Mouse (Mus musculus) adrenal gland, postnatal 4 days (tissue): Measurements from ENCODE around the gene Lpin2. TPM values are rescaled to one million over a fixed set of nuclear protein-coding genes. Genes with fewer than 3 reads are reported as not detected.

Source experiments
- DNase-seq, 2 experiments: peaks; one replicate each; pipeline ENCODE4 v3.0.0; 2021 to 2022; ENCODE audit warnings: low spot score in 2 of 2, mixed read lengths in 2 of 2
- total RNA-seq, 2 experiments: library from RNA; stranded (reverse); gene quantifications; 2 replicates each; pipeline ENCODE4 v1.2.3; 2021

Gene Lpin2
- total RNA-seq, 2 experiments from 2014 or later = 55.2 to 63.6 TPM

DNA sequence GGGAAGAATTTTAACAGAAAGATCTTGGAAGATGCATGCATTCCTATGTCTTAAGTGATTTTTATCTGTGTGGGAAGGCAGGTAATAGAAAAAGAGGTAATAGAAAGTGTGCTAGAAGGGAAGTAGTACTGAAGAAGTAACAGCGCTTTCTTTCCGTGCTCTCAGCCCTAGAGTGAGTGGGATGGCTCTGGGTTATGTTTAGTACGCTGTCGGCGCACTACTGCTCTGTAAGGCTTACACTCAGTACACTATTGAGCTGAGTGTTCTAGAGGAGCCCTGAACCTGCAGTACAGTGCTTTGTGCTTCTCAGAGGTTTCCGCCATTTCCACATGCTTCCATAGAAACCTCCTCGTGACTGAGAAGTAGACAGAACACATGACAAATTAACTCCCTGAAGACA lies 46.3 kb downstream of the Lpin2 start:
- no peak for DNase-seq

DNA sequence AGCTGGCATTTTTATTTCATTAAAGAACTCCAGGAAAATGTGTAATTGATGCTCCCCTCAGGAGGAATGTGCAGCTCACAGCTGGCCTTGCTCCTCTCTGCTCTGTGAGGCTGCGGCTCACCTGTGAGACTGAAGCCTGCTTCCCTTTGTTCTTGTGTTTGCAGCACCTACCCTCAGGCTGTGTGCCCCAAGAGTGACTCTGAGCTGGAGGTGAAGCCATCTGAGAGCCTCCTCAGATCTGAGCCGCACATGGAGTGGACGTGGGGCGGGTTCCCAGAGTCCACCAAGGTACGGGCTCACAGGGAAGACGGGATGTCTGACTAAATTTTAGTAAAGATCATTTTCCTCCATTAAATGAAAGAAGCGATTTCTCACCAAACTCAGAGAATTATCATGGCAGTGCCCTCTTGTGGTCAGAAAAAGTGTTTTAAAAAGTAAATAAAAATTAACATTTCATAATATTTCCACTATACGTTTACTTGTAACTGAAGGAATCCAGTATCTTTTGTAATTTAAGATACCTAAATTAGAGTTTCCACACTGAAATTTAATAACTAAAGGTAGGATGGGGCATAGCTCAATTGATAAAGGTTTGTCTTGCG lies 47.8 kb downstream of the Lpin2 start:
- DNase-seq = no peak

DNA sequence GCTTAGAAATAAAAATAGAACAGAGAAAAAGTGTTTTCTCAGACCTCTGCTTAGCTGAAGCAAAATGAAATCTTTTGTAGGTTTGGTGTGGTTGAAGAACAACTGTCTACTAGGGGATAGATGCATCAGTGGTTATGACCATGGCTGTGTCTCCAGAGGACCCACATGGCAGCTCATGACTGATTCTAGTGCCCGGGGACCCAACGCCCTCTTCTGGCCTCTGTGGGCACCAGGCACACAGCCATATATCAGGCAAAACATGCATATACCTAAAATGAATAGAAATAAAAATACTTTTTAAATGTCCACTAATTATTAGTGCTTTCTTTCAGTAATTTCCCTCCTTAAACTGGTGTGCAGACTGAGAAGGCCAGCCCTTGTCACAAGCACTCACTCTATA lies 49.6 kb downstream of the Lpin2 start:
- DNase-seq = no peak

DNA sequence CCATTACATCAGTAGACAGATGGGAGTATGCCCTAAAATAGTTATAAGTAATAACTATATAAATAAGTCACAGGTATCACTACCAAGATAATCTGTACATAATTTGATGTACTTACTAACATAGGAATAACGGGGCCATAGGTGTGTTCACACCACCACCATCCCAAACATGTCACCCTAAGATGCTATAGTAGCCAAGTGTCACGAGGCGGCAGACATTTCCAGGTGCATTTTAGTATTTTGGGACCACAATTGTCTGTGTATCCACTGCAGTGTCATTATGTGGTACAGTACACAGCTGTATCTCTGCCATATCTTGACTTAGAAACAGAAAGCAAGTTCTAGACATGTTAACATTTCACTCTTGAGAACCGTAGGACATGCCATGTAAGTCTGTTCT lies 50.9 kb downstream of the Lpin2 start:
- no peak for DNase-seq

DNA sequence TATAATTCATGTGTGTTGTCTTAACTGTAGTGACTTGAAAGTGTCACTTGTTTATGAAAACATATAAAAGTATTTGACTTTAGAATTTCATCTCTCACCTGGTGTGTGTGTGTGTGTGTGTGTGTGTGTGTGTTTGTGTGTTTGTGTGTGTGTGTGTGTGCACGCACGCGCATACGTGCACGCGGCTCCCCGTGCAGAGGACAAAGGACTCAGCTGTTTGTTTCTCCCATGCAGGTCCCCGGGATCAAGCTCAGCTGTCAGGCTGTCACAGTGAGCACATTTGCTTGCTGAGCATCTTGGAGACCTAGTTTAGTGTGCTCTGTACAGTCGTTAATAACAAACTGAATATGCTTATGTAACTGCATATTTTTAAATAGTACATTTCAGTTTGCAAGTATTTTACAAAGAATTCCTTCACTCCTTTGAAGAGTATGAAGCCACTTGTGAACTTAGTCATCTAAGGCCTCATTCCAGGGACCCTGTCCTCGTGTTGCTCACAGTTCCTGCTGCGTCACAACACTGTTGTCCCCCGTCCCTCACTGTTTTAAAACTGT lies 51.8 kb downstream of the Lpin2 start:
- no peak for DNase-seq

DNA sequence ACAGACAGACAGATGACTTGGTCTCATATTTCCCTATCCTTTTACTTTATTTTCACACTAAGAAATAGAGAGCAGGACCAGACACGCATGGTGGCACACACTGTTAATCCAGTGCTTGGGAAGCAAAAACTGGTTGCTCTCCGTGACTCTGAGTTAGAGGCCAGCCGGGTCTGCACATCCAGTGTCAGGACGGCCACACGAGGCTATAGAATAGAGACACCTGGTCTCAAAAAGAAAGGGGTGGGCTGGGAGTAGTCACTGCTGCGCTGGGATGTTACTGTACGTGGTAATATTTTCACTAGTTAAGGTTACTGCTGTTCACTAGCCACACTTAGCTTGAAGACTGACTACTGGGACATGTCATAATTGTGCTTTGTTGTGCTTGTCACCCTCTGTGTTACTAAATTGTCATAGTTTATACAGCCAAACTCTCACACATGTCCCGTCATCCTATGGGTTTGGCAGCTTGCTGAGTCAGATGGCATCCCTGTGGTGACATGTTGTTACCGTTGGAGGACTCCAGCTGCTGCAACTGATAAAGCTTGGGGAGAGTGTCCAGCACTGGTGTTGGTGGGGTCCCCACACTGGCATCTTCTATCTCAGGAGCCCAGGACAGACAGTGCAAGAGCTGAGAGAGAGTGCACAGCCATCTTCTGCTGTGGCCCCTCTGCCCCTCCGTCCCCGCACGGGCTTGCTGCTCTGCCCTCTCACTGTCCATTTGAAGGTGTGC lies 53.0 kb downstream of the Lpin2 start:
- DNase-seq = no peak

DNA sequence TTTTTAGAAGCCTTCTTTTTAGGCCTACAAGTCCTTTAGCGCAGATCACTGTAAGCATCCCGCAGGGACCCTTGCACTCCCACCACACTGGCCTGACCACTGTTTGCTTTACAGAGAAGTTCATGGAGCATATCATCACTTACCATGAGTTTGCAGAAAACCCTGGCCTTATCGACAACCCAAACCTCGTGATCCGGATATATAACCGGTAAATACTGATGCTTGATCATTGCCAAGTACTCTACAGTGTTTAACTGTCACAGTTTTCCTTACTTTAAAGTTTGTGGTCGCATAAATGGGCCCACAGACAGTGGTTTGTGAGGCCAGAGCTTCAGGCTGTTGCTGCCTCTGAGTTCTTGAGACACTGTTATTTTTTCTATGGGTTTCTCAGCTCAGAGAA lies 56.1 kb downstream of the Lpin2 start:
- no peak for DNase-seq

DNA sequence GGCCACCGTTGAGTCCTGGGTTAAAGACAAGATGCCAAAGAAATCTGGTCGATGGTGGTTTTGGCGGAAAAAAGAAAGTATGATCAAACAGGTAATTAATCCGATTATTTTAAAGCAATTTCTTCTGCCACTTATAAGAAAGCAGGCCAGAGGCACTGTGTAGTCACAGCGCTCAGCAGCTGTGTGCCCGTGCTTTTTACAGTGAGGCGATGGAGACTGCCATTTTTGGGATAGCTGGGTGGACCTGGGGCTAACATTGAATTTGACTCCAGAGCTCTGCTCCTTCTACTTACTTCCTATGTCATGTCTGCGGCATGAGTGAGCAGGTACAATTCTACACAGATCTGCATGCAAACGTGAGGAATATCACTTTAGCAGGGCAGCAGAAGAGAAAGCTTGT lies 58.5 kb downstream of the Lpin2 start:
- no peak for DNase-seq

DNA sequence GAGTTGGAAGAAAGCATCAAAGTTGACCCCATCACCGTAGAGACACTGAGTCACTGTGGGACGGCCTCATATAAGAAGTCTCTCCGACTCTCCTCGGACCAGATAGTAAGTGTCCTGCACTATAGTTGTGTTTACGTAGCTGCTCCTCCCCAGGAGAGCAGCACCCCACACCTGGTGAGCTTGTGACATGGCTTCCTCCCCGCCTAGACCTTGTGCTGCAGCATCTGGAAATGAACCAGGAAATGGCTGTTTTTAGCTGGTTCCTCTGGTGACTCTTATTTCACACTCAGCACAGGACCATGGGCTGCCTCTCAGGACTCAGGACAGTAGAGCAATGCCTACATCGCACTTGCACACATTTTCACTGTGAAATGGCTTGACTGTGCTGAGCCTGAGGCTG lies 60.3 kb downstream of the Lpin2 start:
- no peak for DNase-seq

DNA sequence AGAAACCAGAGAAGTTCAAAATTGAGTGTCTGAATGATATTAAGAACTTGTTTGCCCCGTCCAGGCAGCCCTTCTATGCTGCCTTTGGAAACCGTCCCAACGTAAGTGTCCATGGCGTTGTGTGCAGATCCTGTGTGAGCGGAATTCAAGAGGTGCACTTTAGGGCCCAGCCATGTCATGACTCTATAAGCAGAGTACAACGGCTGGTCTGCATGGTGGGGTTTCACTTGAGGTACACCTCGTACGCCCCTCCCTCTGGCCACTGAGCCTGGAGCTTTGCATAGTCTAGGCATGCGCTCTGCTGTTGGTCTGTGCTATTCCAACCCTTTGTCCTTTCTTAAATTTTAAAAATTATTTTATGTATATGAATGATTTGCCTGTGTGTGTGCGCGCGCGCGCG lies 62.8 kb downstream of the Lpin2 start:
- DNase-seq = no peak

DNA sequence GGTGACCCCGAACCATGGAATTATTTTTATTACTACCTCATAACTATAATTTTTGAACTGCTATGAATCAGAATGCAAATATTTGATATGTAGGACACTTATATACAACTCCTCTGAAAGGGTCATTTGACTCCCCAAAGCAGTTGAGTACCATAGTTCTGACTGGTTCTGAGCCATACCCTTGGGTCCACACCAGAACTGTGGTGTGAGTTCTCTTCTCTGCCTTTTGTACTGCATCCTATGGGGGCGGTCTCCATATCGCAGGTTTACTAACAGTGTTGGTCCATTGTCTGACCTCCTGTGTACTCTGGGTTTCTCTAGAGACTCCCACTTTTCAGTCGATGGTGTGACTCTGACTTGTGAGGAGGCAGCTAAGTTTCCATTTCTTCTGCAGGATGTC lies 63.7 kb downstream of the Lpin2 start:
- no peak for DNase-seq

DNA sequence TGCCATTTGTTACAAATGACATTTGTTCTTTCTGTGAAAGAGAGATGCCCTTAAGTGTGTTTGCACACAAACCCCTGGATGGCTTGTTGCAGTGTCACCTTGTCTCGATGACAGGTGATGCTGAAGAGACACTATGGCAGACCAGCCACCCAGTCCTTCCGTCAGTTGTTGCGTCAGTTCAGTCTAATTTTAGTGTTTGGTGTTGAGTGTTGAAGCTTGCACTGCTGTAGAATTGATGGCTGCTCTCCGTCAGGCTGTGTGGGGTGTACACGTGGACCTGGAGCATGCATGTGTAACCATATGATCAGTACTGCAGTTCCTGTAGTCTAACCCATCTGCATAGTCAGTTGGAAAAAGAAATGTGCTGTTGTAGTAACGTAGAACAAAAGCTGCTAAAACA lies 66.6 kb downstream of the Lpin2 start:
- DNase-seq = no peak

DNA sequence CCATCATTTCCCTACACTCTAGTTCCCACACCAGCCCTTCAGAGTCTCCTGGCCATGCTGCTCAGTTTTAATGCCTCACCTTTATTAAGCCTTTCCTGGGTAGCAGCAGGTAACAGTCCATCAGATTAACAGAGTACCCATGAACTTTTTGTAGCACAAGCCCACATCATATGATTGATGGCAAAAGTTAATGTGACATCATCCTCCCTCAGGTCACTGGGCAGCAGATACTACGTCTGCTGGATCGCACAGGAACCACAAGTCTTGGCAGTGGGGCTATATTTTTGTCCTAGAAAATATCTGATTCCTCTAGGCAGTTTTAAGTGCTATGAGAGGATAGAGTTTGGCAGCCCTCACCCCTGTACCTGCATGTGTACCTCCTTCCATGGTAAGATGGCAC lies 67.7 kb downstream of the Lpin2 start:
- no peak for DNase-seq

DNA sequence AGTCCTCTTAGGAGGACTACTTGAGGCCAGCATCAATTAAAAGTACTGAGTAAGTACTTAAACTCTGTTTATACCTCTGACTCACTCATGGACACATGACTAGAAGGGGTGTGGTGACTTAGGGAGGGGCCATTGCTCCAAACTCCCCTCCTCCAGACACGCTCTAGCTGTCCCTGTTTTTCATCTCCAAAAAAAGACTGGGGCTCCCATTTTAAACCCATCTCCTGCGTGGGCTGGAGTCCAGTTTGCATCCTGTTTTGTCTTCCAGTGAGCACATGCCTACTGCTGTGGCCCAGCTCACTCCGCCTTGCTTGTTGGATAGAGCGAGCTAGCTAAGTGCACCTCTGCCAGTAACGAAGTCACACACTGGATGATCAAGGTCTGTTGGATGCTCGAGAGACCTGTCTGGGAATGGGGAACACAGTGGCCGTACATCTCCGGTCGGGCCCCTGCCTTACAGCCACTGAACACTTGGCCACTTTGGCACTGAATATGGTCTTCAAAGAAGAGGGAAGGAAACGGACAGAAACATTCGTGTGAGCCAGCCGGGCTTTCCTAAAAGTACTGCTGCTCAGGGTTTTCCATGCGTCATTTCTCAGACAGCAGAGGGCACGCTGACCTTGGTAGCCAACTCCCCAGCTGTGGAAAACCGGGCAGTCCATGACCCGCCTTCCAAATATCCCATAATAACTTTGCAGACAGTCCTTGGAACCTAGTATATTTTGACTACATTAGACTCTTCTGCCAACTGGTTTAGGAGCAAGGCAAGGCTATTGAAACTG lies 68.7 kb downstream of the Lpin2 start:
- no peak for DNase-seq

DNA sequence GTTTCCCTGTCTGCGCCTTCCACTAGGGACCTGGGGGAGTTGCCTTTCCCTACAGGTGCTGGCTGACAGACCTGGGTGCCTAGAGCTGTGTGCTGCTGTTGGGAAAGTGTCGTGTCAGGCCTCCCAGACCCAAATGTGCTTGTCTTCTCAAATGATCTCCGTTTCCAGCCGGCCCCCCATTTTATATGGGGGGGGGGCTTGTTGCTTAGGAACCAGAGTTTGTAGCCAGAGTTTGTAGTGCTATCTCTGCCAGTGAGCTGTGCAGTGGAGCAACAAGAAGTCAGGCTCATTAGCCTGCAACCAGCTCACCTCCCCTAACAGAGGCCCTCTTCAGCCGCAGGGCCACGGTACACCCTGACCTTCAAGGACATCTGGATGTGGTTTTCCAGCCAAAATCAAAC lies 69.2 kb downstream of the Lpin2 start:
- DNase-seq = no peak

DNA sequence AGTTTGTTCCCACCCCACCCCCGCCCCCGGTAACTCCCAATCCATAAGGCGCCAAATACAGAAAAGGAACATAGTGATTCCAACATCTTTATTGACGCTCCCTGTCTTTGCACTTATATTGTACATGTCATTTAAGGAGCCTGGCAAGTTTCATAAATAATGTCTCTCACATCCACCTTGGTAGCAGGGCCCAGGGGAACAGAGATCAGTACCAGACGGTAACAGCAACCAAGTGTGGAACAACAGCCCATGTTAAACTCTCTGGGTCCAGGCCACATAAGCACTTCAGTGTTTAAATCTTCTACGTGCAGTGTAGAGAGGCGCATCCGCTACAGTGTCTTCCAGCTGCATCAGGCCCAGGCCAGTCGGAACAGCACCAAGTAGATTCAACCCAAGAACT lies 69.7 kb downstream of the Lpin2 start:
- DNase-seq = no peak

DNA sequence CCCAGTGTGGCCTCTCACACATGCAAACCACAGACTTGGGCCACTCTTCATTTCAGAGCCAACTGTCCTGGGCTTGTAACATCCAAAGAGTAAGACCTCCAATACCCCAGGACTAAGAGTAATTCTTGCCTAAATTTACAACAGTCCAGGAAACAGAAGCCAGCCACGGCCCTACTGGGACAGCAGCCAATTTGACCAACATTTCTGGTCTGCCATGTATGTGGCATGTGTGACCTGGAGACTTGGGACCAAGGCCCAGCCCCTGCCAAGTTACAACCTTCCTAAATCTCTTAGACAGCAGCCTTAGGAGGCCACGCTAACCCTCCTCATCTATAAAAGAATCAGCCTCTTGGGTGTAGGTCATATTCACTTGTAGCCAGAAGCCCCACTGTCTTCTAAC lies 71.0 kb downstream of the Lpin2 start:
- DNase-seq = no peak

DNA sequence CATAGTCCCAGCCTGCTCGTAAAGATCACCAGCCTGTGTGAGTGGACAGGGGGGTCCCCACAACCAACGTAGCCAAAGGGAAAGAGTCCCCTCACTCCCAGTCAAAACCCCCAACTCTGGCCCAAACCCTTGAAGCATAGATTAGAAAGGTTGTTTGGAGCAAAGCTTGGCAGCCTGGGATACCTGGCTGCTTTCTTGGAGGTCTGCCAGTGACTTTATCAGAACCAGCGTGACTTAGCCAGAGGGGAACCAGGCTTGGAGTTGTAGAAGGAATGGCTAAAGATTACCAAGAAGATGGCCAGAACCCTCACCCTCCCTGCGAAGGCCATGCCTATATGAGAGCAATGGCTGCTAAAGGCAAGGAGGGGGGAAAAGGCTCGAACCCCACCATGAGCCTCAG lies 71.7 kb downstream of the Lpin2 start:
- DNase-seq = no peak

DNA sequence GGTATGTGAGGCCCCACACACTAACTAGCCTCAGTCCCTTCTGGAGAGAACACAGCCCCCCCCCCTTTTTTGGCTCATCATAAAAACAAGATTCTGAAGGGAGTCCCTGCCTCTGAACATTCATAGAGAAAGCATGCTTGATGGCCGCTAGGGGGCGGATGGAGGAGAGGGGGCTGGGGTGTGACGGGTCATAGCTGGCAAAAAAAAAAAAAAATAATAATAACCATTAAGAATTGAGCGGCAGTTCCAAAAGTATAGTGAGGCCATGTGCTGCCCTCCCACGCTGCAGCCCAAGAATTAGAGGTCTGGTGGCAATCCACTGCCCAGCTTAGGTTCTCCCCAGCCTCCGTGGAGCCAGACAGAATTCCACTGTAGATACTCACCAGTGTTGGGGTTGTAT lies 72.4 kb downstream of the Lpin2 start:
- no peak for DNase-seq

DNA sequence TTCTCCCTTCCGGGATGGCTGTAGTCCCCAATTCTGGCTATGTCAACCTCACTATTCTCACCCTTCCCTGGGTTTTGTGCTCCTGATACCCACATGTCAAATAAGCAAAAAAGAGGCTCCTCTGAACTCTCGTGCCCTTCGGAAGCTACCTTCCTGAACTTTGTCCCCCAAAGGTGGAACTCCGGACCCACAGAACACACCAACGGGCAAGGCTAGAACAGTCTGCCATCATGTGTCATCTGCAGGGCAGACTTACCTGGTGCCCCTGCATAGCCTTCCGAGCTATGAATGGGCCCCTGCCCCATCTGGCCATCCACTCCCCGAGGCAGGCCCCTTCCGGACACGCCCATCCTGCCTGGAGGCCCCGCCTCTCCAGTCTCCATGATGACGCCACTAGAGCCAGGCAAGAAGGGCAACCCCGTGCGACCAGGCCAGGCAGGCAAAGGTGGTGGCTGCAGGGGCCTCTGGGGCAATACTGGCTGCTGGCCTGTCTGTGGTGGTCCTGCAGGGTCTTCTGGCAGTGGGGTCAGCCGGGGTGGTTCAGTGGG lies 73.8 kb downstream of the Lpin2 start:
- DNase-seq = no peak

DNA sequence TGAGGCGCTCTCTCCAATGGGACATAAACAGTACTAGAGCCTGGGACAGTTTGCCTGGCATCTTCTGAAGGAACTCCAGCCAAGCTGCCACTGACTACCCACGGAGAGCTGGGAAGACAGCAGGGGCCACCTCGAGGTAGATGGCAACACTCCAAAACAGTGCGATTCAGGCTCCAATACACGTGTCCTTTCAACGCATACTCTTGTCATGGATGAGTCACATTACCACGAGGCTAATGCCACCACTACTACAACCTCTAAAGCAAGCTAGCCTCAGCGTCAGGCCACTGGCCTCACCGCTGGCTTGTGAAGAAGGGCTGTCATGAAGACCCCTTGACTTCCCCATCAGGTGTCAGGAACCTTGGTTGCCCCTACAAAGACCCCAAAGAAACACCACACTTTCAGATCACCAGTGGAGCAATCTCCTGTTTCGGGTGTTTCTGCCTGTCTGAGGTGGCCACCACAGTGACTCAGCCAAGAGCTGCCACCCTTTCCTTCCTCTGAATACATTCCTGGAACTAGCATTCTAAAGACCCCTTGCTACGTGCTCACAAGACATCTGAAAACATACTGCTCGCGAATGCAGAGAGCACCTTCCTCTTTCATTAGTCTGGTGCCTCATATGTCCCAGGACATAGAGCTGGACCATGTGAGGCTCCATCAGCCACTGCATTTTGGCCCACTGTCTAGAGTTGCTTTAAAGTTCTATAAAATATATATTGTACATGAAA lies 74.6 kb downstream of the Lpin2 start:
- no peak for DNase-seq
